Mouse (Mus musculus) effector memory CD4-positive, alpha-beta T cell, adult 7 months (primary cell): Measurements from ENCODE around the gene Cdk5. TPM values are rescaled to one million over a fixed set of nuclear protein-coding genes. Genes with fewer than 3 reads are reported as not detected.

Experiments
- polyA plus RNA-seq: library from polyadenylated mRNA; unstranded; fragments of 100-300 nt; shearing (Covaris generic); gene quantifications from one replicate; pipeline ENCODE4 v1.2.1, GENCODE M21; 2017

Cdk5 gene
- polyA plus RNA-seq, result 55.1 TPM

GRCm38 (mm10) chr5:24423129-24424003 is at the start of gene Cdk5, which contains the start of gene Slc4a2:
Gene Cdk5 (minus strand): TSS chr5:24423530.
Gene Slc4a2 (plus strand): TSS chr5:24423837.

GRCm38 (mm10) chr5:24452030-24452690 is 28.8 kb upstream of the Cdk5 start, which contains the start of gene Agap3:
Gene Agap3 (plus strand): TSS chr5:24452177.

GRCm38 (mm10) chr5:24447624-24448298 is 24.4 kb upstream of the Cdk5 start, which contains the start of gene Tmub1:
Gene Tmub1 (minus strand): TSS chr5:24447854.

GRCm38 (mm10) chr5:24444746-24445427 is 21.6 kb upstream of the Cdk5 start, which contains the start of gene Fastk:
Gene Fastk (minus strand): TSS chr5:24445287.

GRCm38 (mm10) chr5:24413042-24413693 is 10.2 kb downstream of the Cdk5 start, which contains the start of gene Asic3:
Gene Asic3 (plus strand): TSS chr5:24413392.

GRCm38 (mm10) chr5:24393392-24393997 is 29.8 kb downstream of the Cdk5 start, which contains the start of gene Abcb8:
Gene Abcb8 (plus strand): TSS chr5:24393663.

GRCm38 (mm10) chr5:24391864-24392263 is 31.5 kb downstream of the Cdk5 start, which contains the start of gene Atg9b:
Gene Atg9b (minus strand): TSS chr5:24392143.

Other genes with a start within 250 kb of the Cdk5 start
- gene Kcnh2, start 71.9 kb downstream of the Cdk5 start, polyA plus RNA-seq, result not detected
- gene Nos3, start 58.7 kb downstream of the Cdk5 start, polyA plus RNA-seq, result 0.12 TPM
- not detected for gene Atg9b, start 31.4 kb downstream of the Cdk5 start, polyA plus RNA-seq
- 11.6 TPM for gene Abcb8, start 29.9 kb downstream of the Cdk5 start, polyA plus RNA-seq
- gene Asic3, start 10.1 kb downstream of the Cdk5 start, polyA plus RNA-seq, result not detected
- gene Slc4a2, start 307 bp upstream of the Cdk5 start, polyA plus RNA-seq, result 28.7 TPM
- gene Fastk, start 21.8 kb upstream of the Cdk5 start, polyA plus RNA-seq, result 92.8 TPM
- 53.9 TPM for gene Tmub1, start 24.3 kb upstream of the Cdk5 start, polyA plus RNA-seq
- gene Agap3, start 28.6 kb upstream of the Cdk5 start, polyA plus RNA-seq, result 85.3 TPM
- not detected for gene Gbx1, start 103.7 kb upstream of the Cdk5 start, polyA plus RNA-seq
- not detected for gene Asb10, start 117.4 kb upstream of the Cdk5 start, polyA plus RNA-seq
- gene 4931409K22Rik, start 133.3 kb upstream of the Cdk5 start, polyA plus RNA-seq, result not detected
- 58.7 TPM for gene Abcf2, start 153.9 kb upstream of the Cdk5 start, polyA plus RNA-seq
- 24.2 TPM for gene Chpf2, start 163.2 kb upstream of the Cdk5 start, polyA plus RNA-seq
- gene Smarcd3, start 200.9 kb upstream of the Cdk5 start, polyA plus RNA-seq, result 0.83 TPM